Mouse (Mus musculus) frontal cortex, postnatal 10 days (tissue): ENCODE data around the gene Rnf43.

Experiments used
- DNase-seq, 2 experiments: peaks; one replicate each; pipeline ENCODE4 v3.0.0; 2022; ENCODE audit warnings: low spot score in 2 of 2, mixed read lengths in 1 of 2

The Rnf43 gene

GRCm38 (mm10) chr11:87745632-87746555, 83.4 kb downstream of the Rnf43 start:
- DNase-seq = no peak

- DNase-seq = no peak
Observed at GRCm38 (mm10) chr11:87747312-87747711, 84.8 kb downstream of the Rnf43 start.

- DNase-seq = no peak
Observed at GRCm38 (mm10) chr11:87747716-87748115, 85.2 kb downstream of the Rnf43 start.

GRCm38 (mm10) chr11:87748132-87749119, 85.9 kb downstream of the Rnf43 start:
- no peak for DNase-seq

GRCm38 (mm10) chr11:87749192-87750042, 86.9 kb downstream of the Rnf43 start:
- DNase-seq = peak; percentile 39 to 66

- DNase-seq = no peak
Observed at GRCm38 (mm10) chr11:87750043-87750421, 87.5 kb downstream of the Rnf43 start.

- DNase-seq = no peak
Observed at GRCm38 (mm10) chr11:87750521-87750920, 88.0 kb downstream of the Rnf43 start.

- no peak for DNase-seq
Observed at GRCm38 (mm10) chr11:87751031-87751430, 88.5 kb downstream of the Rnf43 start.

GRCm38 (mm10) chr11:87751491-87751966, 89.0 kb downstream of the Rnf43 start:
- no peak for DNase-seq

- no peak for DNase-seq
Observed at GRCm38 (mm10) chr11:87752307-87752706, 89.8 kb downstream of the Rnf43 start.

- no peak for DNase-seq
Observed at GRCm38 (mm10) chr11:87753255-87753654, 90.7 kb downstream of the Rnf43 start.

GRCm38 (mm10) chr11:87753891-87754501, 91.5 kb downstream of the Rnf43 start:
- no peak for DNase-seq

- no peak for DNase-seq
Observed at GRCm38 (mm10) chr11:87754603-87755002, 92.1 kb downstream of the Rnf43 start.

GRCm38 (mm10) chr11:87755360-87756017, 93.0 kb downstream of the Rnf43 start:
- no peak for DNase-seq

- DNase-seq = no peak
Observed at GRCm38 (mm10) chr11:87756251-87756820, 93.8 kb downstream of the Rnf43 start.

GRCm38 (mm10) chr11:87757001-87757954, 94.8 kb downstream of the Rnf43 start:
- no peak for DNase-seq

- DNase-seq = no peak
Observed at GRCm38 (mm10) chr11:87758161-87758911, 95.8 kb downstream of the Rnf43 start.
